Mouse (Mus musculus) central nervous system, embryonic 11.5 days (tissue): ENCODE data around the gene Filip1. TPM values are rescaled to one million over a fixed set of nuclear protein-coding genes. Genes with fewer than 3 reads are reported as not detected.

Experiments used
- polyA plus RNA-seq: library from polyadenylated mRNA; depleted of rRNA; stranded (reverse); fragments of >200 nt; gene quantifications from 2 replicates; pipeline ENCODE4 v1.2.3, GENCODE M21; 2012; rRNA removed

Gene Filip1
- polyA plus RNA-seq: 6.1 and 15.9 TPM in 2 replicates

GRCm38 (mm10) chr9:80012751-80013150 lies at the start of gene Filip1:
Filip1 (minus strand) TSS chr9:80012851.

DNA sequence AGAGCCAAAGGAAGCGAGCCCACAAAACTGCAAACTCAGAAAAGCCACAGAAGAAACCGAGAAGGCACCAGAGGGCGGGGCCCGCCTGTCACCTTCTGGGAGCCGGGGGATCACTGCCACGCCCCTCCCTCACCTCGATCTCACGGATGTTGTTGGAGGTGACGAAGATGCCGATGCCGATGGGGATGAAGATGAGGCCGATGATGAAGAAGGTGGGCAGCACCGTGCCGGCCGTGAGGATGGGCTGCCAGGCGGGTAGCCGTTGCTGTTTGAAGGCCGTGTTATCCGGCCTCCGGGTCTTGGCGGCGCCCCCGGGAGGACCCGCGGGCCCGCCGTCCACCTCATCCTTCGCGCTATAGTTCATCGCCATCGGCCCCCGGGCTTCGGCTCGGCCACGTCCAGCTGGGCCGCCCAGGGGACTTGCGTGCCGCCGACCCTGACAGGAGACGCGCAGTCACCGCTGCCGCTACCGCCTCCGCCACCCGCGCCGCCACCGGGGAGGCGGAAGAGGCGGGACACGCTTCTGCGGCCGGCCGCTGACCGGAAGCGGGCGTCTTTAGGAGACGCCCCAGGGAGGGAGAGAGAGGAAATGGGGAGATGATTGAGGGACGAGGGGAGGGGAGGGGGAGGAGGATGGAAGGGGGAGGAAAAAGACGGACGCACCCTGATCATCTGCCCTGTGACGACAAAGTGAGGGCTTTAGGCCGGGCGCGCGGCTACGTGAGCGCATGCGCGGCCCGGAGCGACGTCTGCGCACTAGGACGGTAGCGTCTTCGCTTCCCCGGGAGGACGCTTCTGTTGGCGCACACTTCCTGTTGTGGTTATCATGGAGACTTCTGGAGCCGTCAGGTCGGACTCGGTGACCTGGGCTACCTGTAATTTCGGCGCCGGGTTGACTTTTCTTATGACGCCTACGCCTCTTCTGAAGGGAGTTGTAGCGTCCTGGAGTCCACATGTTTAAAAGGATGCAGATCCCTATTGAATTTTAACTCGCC lies 219.5 kb downstream of the Filip1 start, which contains the start of gene Tmem30a:
TSS of gene Tmem30a (minus strand) at position 667 of the 995 bp plus-strand sequence.

Other genes with a start within 250 kb of the Filip1 start
- 24.6 and 38.1 TPM in 2 replicates for gene Tmem30a, start 219.3 kb downstream of the Filip1 start, polyA plus RNA-seq
- 100 and 180 TPM in 2 replicates for gene Senp6, start 54.1 kb upstream of the Filip1 start, polyA plus RNA-seq
- gene Myo6, start 152.2 kb upstream of the Filip1 start, polyA plus RNA-seq: 9.8 and 32.3 TPM in 2 replicates